Mouse (Mus musculus): ENCODE results near the gene Olfr1412. TPM values are rescaled to one million over a fixed set of nuclear protein-coding genes. Genes with fewer than 3 reads are reported as not detected.

The Olfr1412 gene
- polyA plus RNA-seq, 1 experiment from 2014 or later, result not detected

GRCm38 (mm10) chr1:92638181-92638580 is 52.6 kb downstream of the Olfr1412 start:
- 84% methylated on average over 3 of the region's 3 CpGs for WGBS
- Histone ChIP-seq H3K27ac (replicated peaks) (no peak overlapping the region), H3K4me2 (no peak overlapping the region), H3K36me3 (peaks cover 36% of the 10 kb centered on the region), H3K4me3 (replicated peaks) (no peak overlapping the region), H3K9ac (replicated peaks) (no peak overlapping the region), H3K4me1 (peaks cover 41% of the 10 kb centered on the region), H3K9me3 (replicated peaks) (no peaks in the 10 kb centered on the region), H3K27me3 (replicated peaks) (no peaks in the 10 kb centered on the region)
- no peak for ATAC-seq (ENCODE audit: low FRiP score)

GRCm38 (mm10) chr1:92638736-92639135 is 53.2 kb downstream of the Olfr1412 start:
- no peak overlapping the region for H3K4me3 ChIP-seq (replicated peaks)
- H3K9ac ChIP-seq (replicated peaks), result no peak overlapping the region
- no peak for ATAC-seq (ENCODE audit: low FRiP score)
- H3K27me3 ChIP-seq (replicated peaks), result no peaks in the 10 kb centered on the region
- 98% methylated on average over 4 of the region's 4 CpGs for WGBS
- no peaks in the 10 kb centered on the region for H3K9me3 ChIP-seq (replicated peaks)
- H3K4me2 ChIP-seq, result no peak overlapping the region
- H3K27ac ChIP-seq (replicated peaks), result no peak overlapping the region
- H3K36me3 ChIP-seq, result peaks cover 36% of the 10 kb centered on the region
- peaks cover 41% of the 10 kb centered on the region for H3K4me1 ChIP-seq

- WGBS, result 85% methylated on average over 6 of the region's 6 CpGs
- Histone ChIP-seq H3K36me3 (peaks cover 36% of the 10 kb centered on the region), H3K4me2 (peak overlapping the region; percentile 96), H3K27ac (replicated peaks) (no peak overlapping the region), H3K27me3 (replicated peaks) (no peaks in the 10 kb centered on the region), H3K4me3 (replicated peaks) (peak overlapping the region; percentile 93), H3K9ac (replicated peaks) (no peak overlapping the region), H3K9me3 (replicated peaks) (no peaks in the 10 kb centered on the region), H3K4me1 (peaks cover 36% of the 10 kb centered on the region)
- no peak for ATAC-seq (ENCODE audit: low FRiP score)
Observed at GRCm38 (mm10) chr1:92640393-92640792, 54.8 kb downstream of the Olfr1412 start.

Other genes starting within 250 kb of the Olfr1412 start
- gene Ndufa10, start 111.9 kb upstream of the Olfr1412 start, polyA plus RNA-seq (2015; fragmentation: Nextera tagmentation; extraction: Ambion mirVana), result 343 and 359 TPM in 2 replicates
- gene Olfr1416, start 100.7 kb upstream of the Olfr1412 start, polyA plus RNA-seq (2015; fragmentation: Nextera tagmentation; extraction: Ambion mirVana), result not detected in 2 replicates
- gene Olfr1415, start 89.7 kb upstream of the Olfr1412 start, polyA plus RNA-seq (2015; fragmentation: Nextera tagmentation; extraction: Ambion mirVana), result not detected in 2 replicates
- not detected in 2 replicates for gene Olfr1414, start 67.1 kb upstream of the Olfr1412 start, polyA plus RNA-seq (2015; fragmentation: Nextera tagmentation; extraction: Ambion mirVana)
- not detected in 2 replicates for gene Olfr1413, start 14.5 kb upstream of the Olfr1412 start, polyA plus RNA-seq (2015; fragmentation: Nextera tagmentation; extraction: Ambion mirVana)
- gene Olfr1411, start 8.6 kb downstream of the Olfr1412 start, polyA plus RNA-seq (2015; fragmentation: Nextera tagmentation; extraction: Ambion mirVana), result not detected in 2 replicates
- gene Olfr1410, start 20.0 kb downstream of the Olfr1412 start, polyA plus RNA-seq (2015; fragmentation: Nextera tagmentation; extraction: Ambion mirVana), result not detected in 2 replicates
- not detected in 2 replicates for gene Olfr12, start 32.0 kb downstream of the Olfr1412 start, polyA plus RNA-seq (2015; fragmentation: Nextera tagmentation; extraction: Ambion mirVana)
- gene Cops9, start 56.2 kb downstream of the Olfr1412 start, polyA plus RNA-seq (2015; fragmentation: Nextera tagmentation; extraction: Ambion mirVana), result 541 and 661 TPM in 2 replicates
- 0.33 and 0.73 TPM in 2 replicates for gene Otos, start 63.1 kb downstream of the Olfr1412 start, polyA plus RNA-seq (2015; fragmentation: Nextera tagmentation; extraction: Ambion mirVana)
- gene Gpc1, start 245.9 kb downstream of the Olfr1412 start, polyA plus RNA-seq (2015; fragmentation: Nextera tagmentation; extraction: Ambion mirVana), result 63.1 and 64.6 TPM in 2 replicates

Measured in neural tube, embryonic 15.5 days (tissue).